Comparison of ENCODE assay signal across 20 mouse cellular contexts in the genomic region with DNA sequence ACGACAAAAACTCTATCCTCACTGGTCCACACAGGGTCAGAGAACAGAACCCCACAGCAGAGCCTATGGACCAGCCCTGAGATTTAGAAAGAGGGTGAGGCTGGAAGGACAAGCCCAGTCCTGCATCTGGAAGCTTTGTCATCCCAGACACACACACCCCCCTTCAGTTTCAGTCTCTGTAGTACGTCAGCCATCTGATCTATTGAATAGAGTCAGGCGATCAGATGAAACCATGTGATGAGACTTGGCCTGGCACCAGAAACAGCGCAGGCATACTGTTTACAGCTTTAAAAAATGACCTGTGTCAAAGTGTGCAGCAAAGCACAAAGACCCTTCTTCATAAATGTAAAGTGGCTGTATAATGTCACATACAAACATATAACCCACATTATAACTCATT. TPM values are rescaled to one million over a fixed set of nuclear protein-coding genes. Genes with fewer than 3 reads are reported as not detected.
A peak's percentile ranks its signal among the peaks of the same experiment; 100 is the strongest.
DNase-seq lines count a peak whose midpoint lies in the region; ATAC-seq and TF ChIP-seq lines count a peak whose summit lies in the region.
"Had no signal": no experiment of that assay in that cellular context is flagged by ENCODE, and none has a peak within 500 bp of the region (broad histone marks: within the 10 kb centered on the region; RNA-seq: fewer than 3 reads in every experiment).

No protein-coding gene starts in this region.

- TF ChIP-seq POLR2A in brain, embryonic 14.5 days (IDR thresholded peaks at IDR 0.05; ENCODE audit: borderline replicate concordance, extremely low read depth, insufficient read depth, insufficient read length, poor library complexity, severe bottlenecking): no peak

- no peak overlapping the region for H3K4me3 ChIP-seq in forebrain, embryonic 15.5 days
- H3K4me3 ChIP-seq in forebrain, embryonic 10.5 days: no peak overlapping the region
- no peak overlapping the region for H3K4me3 ChIP-seq in neural tube, embryonic 12.5 days
- H3K4me3 ChIP-seq in neural tube, embryonic 15.5 days (replicated peaks): no peak overlapping the region
- no peak overlapping the region for H3K4me3 ChIP-seq in liver, embryonic 15.5 days (replicated peaks)
- H3K4me3 ChIP-seq: limb, embryonic 10.5 days had no signal

- 62% methylated on average over 4 of the region's 4 CpGs for WGBS in forebrain, embryonic 15.5 days
- 95% methylated on average over 4 of the region's 4 CpGs for WGBS in forebrain, embryonic 10.5 days
- 70% methylated on average over 4 of the region's 4 CpGs for WGBS in neural tube, embryonic 12.5 days
- 57% methylated on average over 4 of the region's 4 CpGs for WGBS in neural tube, embryonic 15.5 days
- WGBS in liver, embryonic 15.5 days (ENCODE audit: insufficient replicate concordance): 68% methylated on average over 4 of the region's 4 CpGs

- ATAC-seq in forebrain, embryonic 15.5 days (replicated peaks): peak; percentile 69
- 0 out of 2 replicates have a peak, but pooled peaks have one; percentile 39 for ATAC-seq in neural tube, embryonic 12.5 days (ENCODE audit: low FRiP score, low read depth)
- no peak for ATAC-seq in neural tube, embryonic 15.5 days (ENCODE audit: low FRiP score)
- no peak for ATAC-seq in liver, embryonic 15.5 days (ENCODE audit: insufficient read depth)
- ATAC-seq: activated CD4-positive, CD25-positive, alpha-beta regulatory T cell, adult 4 months; intestine, postnatal 0 days; Patski had no signal

- H3K27me3 ChIP-seq in forebrain, embryonic 15.5 days: no peaks in the 10 kb centered on the region
- no peaks in the 10 kb centered on the region for H3K27me3 ChIP-seq in forebrain, embryonic 10.5 days (ENCODE audit: poor library complexity, severe bottlenecking)
- no peaks in the 10 kb centered on the region for H3K27me3 ChIP-seq in neural tube, embryonic 12.5 days (replicated peaks)
- H3K27me3 ChIP-seq in neural tube, embryonic 15.5 days (replicated peaks): no peaks in the 10 kb centered on the region
- no peaks in the 10 kb centered on the region for H3K27me3 ChIP-seq in liver, embryonic 15.5 days
- H3K27me3 ChIP-seq: Patski had no signal

- no peaks in the 10 kb centered on the region for H3K36me3 ChIP-seq in forebrain, embryonic 15.5 days
- H3K36me3 ChIP-seq in forebrain, embryonic 10.5 days (replicated peaks): peaks cover 32% of the 10 kb centered on the region
- no peaks in the 10 kb centered on the region for H3K36me3 ChIP-seq in neural tube, embryonic 12.5 days
- peaks cover 18% of the 10 kb centered on the region for H3K36me3 ChIP-seq in neural tube, embryonic 15.5 days
- H3K36me3 ChIP-seq in liver, embryonic 15.5 days (replicated peaks): peaks cover 58% of the 10 kb centered on the region

- H3K9ac ChIP-seq in forebrain, embryonic 15.5 days (replicated peaks): no peak overlapping the region
- H3K9ac ChIP-seq in neural tube, embryonic 12.5 days: no peak overlapping the region
- no peak overlapping the region for H3K9ac ChIP-seq in neural tube, embryonic 15.5 days (replicated peaks)
- no peak overlapping the region for H3K9ac ChIP-seq in liver, embryonic 15.5 days

- no peak for TF ChIP-seq CTCF in brain, embryonic 14.5 days (IDR thresholded peaks at IDR 0.05; ENCODE audit: borderline replicate concordance, extremely low read depth, insufficient read depth, insufficient read length)

- no peak for DNase-seq in forebrain, embryonic 10.5 days (ENCODE audit: extremely low spot score, low spot score)
- DNase-seq in brain, embryonic 14.5 days (ENCODE audit: low read depth): peak; percentile 42
- no peak for DNase-seq in heart, adult 9 months (ENCODE audit: low spot score in 2 of 2)
- DNase-seq in adrenal gland, postnatal 4 days (ENCODE audit: low spot score in 2 of 2): no peak
- DNase-seq: adrenal gland, postnatal 14 days; cerebellum, postnatal 14 days; embryo, embryonic 11 days; heart, postnatal 14 days; lung, adult 2 months; lung, postnatal 4 days had no signal

- 0 out of 2 replicates have a peak, but pooled peaks cover 3% of the 10 kb centered on the region for H3K4me1 ChIP-seq in forebrain, embryonic 15.5 days
- H3K4me1 ChIP-seq in forebrain, embryonic 10.5 days: no peaks in the 10 kb centered on the region
- no peaks in the 10 kb centered on the region for H3K4me1 ChIP-seq in neural tube, embryonic 12.5 days
- no peaks in the 10 kb centered on the region for H3K4me1 ChIP-seq in neural tube, embryonic 15.5 days
- H3K4me1 ChIP-seq in liver, embryonic 15.5 days (replicated peaks): peaks cover 94% of the 10 kb centered on the region
- H3K4me1 ChIP-seq: limb, embryonic 10.5 days had no signal

- H3K27ac ChIP-seq in forebrain, embryonic 15.5 days (replicated peaks): no peak overlapping the region
- H3K27ac ChIP-seq in forebrain, embryonic 10.5 days: no peak overlapping the region
- H3K27ac ChIP-seq in neural tube, embryonic 12.5 days: no peak overlapping the region
- no peak overlapping the region for H3K27ac ChIP-seq in neural tube, embryonic 15.5 days (replicated peaks)
- peak overlapping the region; percentile 72 for H3K27ac ChIP-seq in liver, embryonic 15.5 days (replicated peaks)
- H3K27ac ChIP-seq: limb, embryonic 10.5 days had no signal

- H3K9me3 ChIP-seq in forebrain, embryonic 15.5 days: no peaks in the 10 kb centered on the region
- H3K9me3 ChIP-seq in forebrain, embryonic 10.5 days: no peaks in the 10 kb centered on the region
- no peaks in the 10 kb centered on the region for H3K9me3 ChIP-seq in neural tube, embryonic 12.5 days
- H3K9me3 ChIP-seq in neural tube, embryonic 15.5 days (replicated peaks): no peaks in the 10 kb centered on the region
- no peaks in the 10 kb centered on the region for H3K9me3 ChIP-seq in liver, embryonic 15.5 days (replicated peaks)
- H3K9me3 ChIP-seq: limb, embryonic 10.5 days had no signal

- H3K4me2 ChIP-seq in forebrain, embryonic 15.5 days (replicated peaks): no peak overlapping the region
- H3K4me2 ChIP-seq in neural tube, embryonic 12.5 days (replicated peaks): no peak overlapping the region
- H3K4me2 ChIP-seq in neural tube, embryonic 15.5 days: no peak overlapping the region
- H3K4me2 ChIP-seq in liver, embryonic 15.5 days: no peak overlapping the region
- H3K4me2 ChIP-seq: heart, embryonic 11.5 days; midbrain, embryonic 11.5 days had no signal

RNA-seq across cellular contexts. Expression of a gene that starts 30.0 kb away (rescaled TPM):
- 6.0 and 6.1 TPM in 2 replicates for polyA plus RNA-seq in forebrain, embryonic 15.5 days (2015; fragmentation: Nextera tagmentation; extraction: Ambion mirVana)
- 7.8 and 8.0 TPM in 2 replicates for polyA plus RNA-seq in forebrain, embryonic 10.5 days (2016; fragmentation: Nextera tagmentation; extraction: Ambion mirVana)
- 8.6 and 11.7 TPM in 2 replicates for polyA plus RNA-seq in neural tube, embryonic 12.5 days (2016; fragmentation: Nextera tagmentation; extraction: Ambion mirVana)
- polyA plus RNA-seq in neural tube, embryonic 15.5 days (2015; fragmentation: Nextera tagmentation; extraction: Ambion mirVana): 6.1 and 7.6 TPM in 2 replicates
- polyA plus RNA-seq in brain, embryonic 14.5 days (2012; rRNA removed): 12.2 and 14.2 TPM in 2 replicates
- 7.7 and 9.1 TPM in 2 replicates for polyA plus RNA-seq in liver, embryonic 15.5 days (2015; fragmentation: Nextera tagmentation; extraction: Ambion mirVana)
- 10 to 100 TPM; 44.3 to 47.7 TPM for total RNA-seq in adrenal gland, postnatal 4 days (2021)

Comparison
In these comparisons a context has a peak if more than half of its experiments do, and no peak if none do; other contexts are left out.
1. ATAC-seq: peak in forebrain, embryonic 15.5 days (single experiment) and neural tube, embryonic 12.5 days (single experiment); none in neural tube, embryonic 15.5 days (single experiment) and liver, embryonic 15.5 days (single experiment).